1 mouse cellular context compared by ENCODE assay signal in the genomic region with DNA sequence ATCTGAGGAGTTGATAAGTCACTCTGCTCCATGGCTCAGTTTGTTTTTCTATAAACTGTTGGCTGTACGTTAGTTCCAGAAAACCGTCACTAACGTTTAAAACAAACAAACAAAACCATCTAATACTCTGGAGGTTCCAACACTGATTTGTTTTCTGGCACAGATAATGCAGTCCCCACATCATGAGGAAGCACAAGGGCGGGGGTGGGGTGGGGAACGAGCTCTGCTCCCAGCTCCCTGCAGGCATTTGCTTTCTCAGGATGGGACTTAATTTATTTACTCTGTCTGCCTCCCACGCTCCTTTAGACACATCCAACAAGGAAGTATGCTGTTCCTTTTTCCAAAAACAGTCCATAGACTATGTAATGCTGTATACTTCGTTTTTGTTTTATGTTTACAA.
TF ChIP-seq lines count a peak whose summit lies in the region.

No protein-coding gene starts in this region.

TF ChIP-seq in CH12.LX, 34 proteins besides CTCF, POLR2A, EP300 and RAD21 (continued from another document):
- TF ChIP-seq BHLHE40 (IDR thresholded peaks at IDR 0.05; ENCODE audit: low read depth, low read length) (no peak), UBTF (IDR thresholded peaks at IDR 0.05; ENCODE audit: low read depth, low read length) (no peak), NELFE (IDR thresholded peaks at IDR 0.05; ENCODE audit: low read depth, low read length) (no peak), USF2 (conservative IDR thresholded peaks at IDR 0.05; ENCODE audit: low read depth, low read length) (no peak), IRF4 (IDR thresholded peaks at IDR 0.05; ENCODE audit: low read depth, low read length) (no peak), HCFC1 (IDR thresholded peaks at IDR 0.05; ENCODE audit: low read depth, low read length) (no peak)
